Mouse (Mus musculus): Measurements from ENCODE around the gene Clhc1. TPM values are rescaled to one million over a fixed set of nuclear protein-coding genes. Genes with fewer than 3 reads are reported as not detected.
"Not testable (repeated sequence)": the region's sequence is repeated elsewhere in the genome, so short reads cannot be mapped to it uniquely, and the experiment has no call there.

Gene Clhc1
- polyA plus RNA-seq, 1 experiment from 2014 or later: 0.63 TPM

GRCm38 (mm10) chr11:29525988-29526794 is 21.6 kb upstream of the Clhc1 start, which contains the start of gene Mtif2:
Gene Mtif2 (plus strand): TSS chr11:29526408.
- Histone ChIP-seq H3K9ac (replicated peaks; ENCODE audit: low read depth, low read length) (peak within 1 kb of the TSS; percentile 78), H3K36me3 (ENCODE audit: control insufficient read depth, insufficient read depth) (peaks cover 7% of the 10 kb centered on the region), H3K4me1 (replicated peaks; ENCODE audit: control insufficient read depth, insufficient read depth, low read length) (peaks cover 11% of the 10 kb centered on the region), H3K9me3 (ENCODE audit: control insufficient read depth, low read length) (no peaks in the 10 kb centered on the region), H3K4me2 (ENCODE audit: low read length) (peak within 1 kb of the TSS; percentile 87), H3K27me3 (replicated peaks; ENCODE audit: control insufficient read depth, insufficient read depth, low read length) (no peaks in the 10 kb centered on the region), H3K4me3 (replicated peaks; ENCODE audit: low read length) (peak within 1 kb of the TSS; percentile 74), H3K27ac (ENCODE audit: low read length) (peak within 1 kb of the TSS; percentile 81)
- peak; percentile 97 for ATAC-seq
- 2% methylated on average over 46 of the region's 47 CpGs for WGBS

GRCm38 (mm10) chr11:29538201-29538600 is 9.5 kb upstream of the Clhc1 start:
- Histone ChIP-seq H3K4me2 (ENCODE audit: low read length) (no peak overlapping the region), H3K9me3 (ENCODE audit: control insufficient read depth, low read length) (no peaks in the 10 kb centered on the region), H3K4me3 (replicated peaks; ENCODE audit: low read length) (no peak overlapping the region), H3K27me3 (replicated peaks; ENCODE audit: control insufficient read depth, insufficient read depth, low read length) (no peaks in the 10 kb centered on the region), H3K27ac (ENCODE audit: low read length) (no peak overlapping the region), H3K36me3 (ENCODE audit: control insufficient read depth, insufficient read depth) (peaks cover 43% of the 10 kb centered on the region), H3K4me1 (replicated peaks; ENCODE audit: control insufficient read depth, insufficient read depth, low read length) (no peaks in the 10 kb centered on the region), H3K9ac (replicated peaks; ENCODE audit: low read depth, low read length) (no peak overlapping the region)
- ATAC-seq: no peak
- 97% methylated on average over 1 of the region's 1 CpGs for WGBS

- no peak overlapping the region for H3K9ac ChIP-seq (replicated peaks; ENCODE audit: low read depth, low read length)
- H3K4me3 ChIP-seq (replicated peaks; ENCODE audit: low read length): no peak overlapping the region
- WGBS: 85% methylated on average over 3 of the region's 3 CpGs
- H3K27me3 ChIP-seq (replicated peaks; ENCODE audit: control insufficient read depth, insufficient read depth, low read length): no peaks in the 10 kb centered on the region
- H3K4me2 ChIP-seq (ENCODE audit: low read length): no peak overlapping the region
- H3K27ac ChIP-seq (ENCODE audit: low read length): no peak overlapping the region
- no peaks in the 10 kb centered on the region for H3K9me3 ChIP-seq (ENCODE audit: control insufficient read depth, low read length)
- peaks cover 23% of the 10 kb centered on the region for H3K36me3 ChIP-seq (ENCODE audit: control insufficient read depth, insufficient read depth)
- H3K4me1 ChIP-seq (replicated peaks; ENCODE audit: control insufficient read depth, insufficient read depth, low read length): peaks cover 12% of the 10 kb centered on the region
- ATAC-seq: no peak
These were observed 3.4 kb upstream of the Clhc1 start for GRCm38 (mm10) chr11:29544225-29544945.

GRCm38 (mm10) chr11:29545150-29545752 is 2.5 kb upstream of the Clhc1 start:
- not testable (repeated sequence) for H3K27me3 ChIP-seq (replicated peaks; ENCODE audit: control insufficient read depth, insufficient read depth, low read length); H3K9ac ChIP-seq (replicated peaks; ENCODE audit: low read depth, low read length); H3K9me3 ChIP-seq (ENCODE audit: control insufficient read depth, low read length); H3K27ac ChIP-seq (ENCODE audit: low read length); H3K4me2 ChIP-seq (ENCODE audit: low read length); ATAC-seq; H3K4me3 ChIP-seq (replicated peaks; ENCODE audit: low read length)
- 70% methylated on average over 4 of the region's 4 CpGs for WGBS
- Histone ChIP-seq H3K36me3 (ENCODE audit: control insufficient read depth, insufficient read depth) (peaks cover 21% of the 10 kb centered on the region), H3K4me1 (replicated peaks; ENCODE audit: control insufficient read depth, insufficient read depth, low read length) (peaks cover 12% of the 10 kb centered on the region)

GRCm38 (mm10) chr11:29546297-29546696 is 1.5 kb upstream of the Clhc1 start:
- Histone ChIP-seq H3K36me3 (ENCODE audit: control insufficient read depth, insufficient read depth) (peaks cover 17% of the 10 kb centered on the region), H3K4me1 (replicated peaks; ENCODE audit: control insufficient read depth, insufficient read depth, low read length) (peaks cover 12% of the 10 kb centered on the region), H3K4me2 (ENCODE audit: low read length) (peak overlapping the region; percentile 67)
- not testable (repeated sequence) for H3K27ac ChIP-seq (ENCODE audit: low read length); H3K9ac ChIP-seq (replicated peaks; ENCODE audit: low read depth, low read length); H3K9me3 ChIP-seq (ENCODE audit: control insufficient read depth, low read length); H3K27me3 ChIP-seq (replicated peaks; ENCODE audit: control insufficient read depth, insufficient read depth, low read length); H3K4me3 ChIP-seq (replicated peaks; ENCODE audit: low read length); ATAC-seq
- 97% methylated on average over 2 of the region's 2 CpGs for WGBS

- ATAC-seq: no peak
- Histone ChIP-seq H3K4me3 (replicated peaks; ENCODE audit: low read length) (peak overlapping the region; percentile 74), H3K4me2 (ENCODE audit: low read length) (peak overlapping the region; percentile 67), H3K9ac (replicated peaks; ENCODE audit: low read depth, low read length) (peak overlapping the region; percentile 85; the same call in 1 of the 2 replicates), H3K27ac (ENCODE audit: low read length) (no peak overlapping the region), H3K27me3 (replicated peaks; ENCODE audit: control insufficient read depth, insufficient read depth, low read length) (no peaks in the 10 kb centered on the region), H3K36me3 (ENCODE audit: control insufficient read depth, insufficient read depth) (peaks cover 14% of the 10 kb centered on the region), H3K4me1 (replicated peaks; ENCODE audit: control insufficient read depth, insufficient read depth, low read length) (peaks cover 12% of the 10 kb centered on the region), H3K9me3 (ENCODE audit: control insufficient read depth, low read length) (no peaks in the 10 kb centered on the region)
- 26% methylated on average over 2 of the region's 2 CpGs for WGBS
These were observed 988 bp upstream of the Clhc1 start for GRCm38 (mm10) chr11:29546762-29547161.

GRCm38 (mm10) chr11:29547249-29547751 is 450 bp upstream of the Clhc1 start:
- H3K4me3 ChIP-seq (replicated peaks; ENCODE audit: low read length): peak overlapping the region; percentile 74
- H3K9me3 ChIP-seq (ENCODE audit: control insufficient read depth, low read length): no peaks in the 10 kb centered on the region
- peak overlapping the region; percentile 67 for H3K4me2 ChIP-seq (ENCODE audit: low read length)
- peaks cover 12% of the 10 kb centered on the region for H3K36me3 ChIP-seq (ENCODE audit: control insufficient read depth, insufficient read depth)
- ATAC-seq: peak; percentile 13
- H3K27ac ChIP-seq (ENCODE audit: low read length): peak overlapping the region; percentile 90
- WGBS: 0% methylated on average over 27 of the region's 27 CpGs
- peak overlapping the region; percentile 85 for H3K9ac ChIP-seq (replicated peaks; ENCODE audit: low read depth, low read length)
- no peaks in the 10 kb centered on the region for H3K27me3 ChIP-seq (replicated peaks; ENCODE audit: control insufficient read depth, insufficient read depth, low read length)
- H3K4me1 ChIP-seq (replicated peaks; ENCODE audit: control insufficient read depth, insufficient read depth, low read length): peaks cover 12% of the 10 kb centered on the region

GRCm38 (mm10) chr11:29548504-29549424 is 1.0 kb downstream of the Clhc1 start:
- Histone ChIP-seq H3K9me3 (ENCODE audit: control insufficient read depth, low read length) (no peaks in the 10 kb centered on the region), H3K27me3 (replicated peaks; ENCODE audit: control insufficient read depth, insufficient read depth, low read length) (no peaks in the 10 kb centered on the region), H3K9ac (replicated peaks; ENCODE audit: low read depth, low read length) (peak overlapping the region; percentile 85), H3K4me1 (replicated peaks; ENCODE audit: control insufficient read depth, insufficient read depth, low read length) (peaks cover 12% of the 10 kb centered on the region), H3K36me3 (ENCODE audit: control insufficient read depth, insufficient read depth) (peaks cover 11% of the 10 kb centered on the region; the same call in 1 of the 2 replicates), H3K4me2 (ENCODE audit: low read length) (peak overlapping the region; percentile 82), H3K27ac (ENCODE audit: low read length) (peak overlapping the region; percentile 90), H3K4me3 (replicated peaks; ENCODE audit: low read length) (peak overlapping the region; percentile 74)
- no peak for ATAC-seq
- WGBS: 25% methylated on average over 23 of the region's 23 CpGs

Measured in forebrain, embryonic 16.5 days (tissue).